Mouse (Mus musculus): ENCODE results near the gene Cxcl15. TPM values are rescaled to one million over a fixed set of nuclear protein-coding genes. Genes with fewer than 3 reads are reported as not detected.

Cxcl15 gene
- polyA plus RNA-seq, 2 experiments: not detected

DNA sequence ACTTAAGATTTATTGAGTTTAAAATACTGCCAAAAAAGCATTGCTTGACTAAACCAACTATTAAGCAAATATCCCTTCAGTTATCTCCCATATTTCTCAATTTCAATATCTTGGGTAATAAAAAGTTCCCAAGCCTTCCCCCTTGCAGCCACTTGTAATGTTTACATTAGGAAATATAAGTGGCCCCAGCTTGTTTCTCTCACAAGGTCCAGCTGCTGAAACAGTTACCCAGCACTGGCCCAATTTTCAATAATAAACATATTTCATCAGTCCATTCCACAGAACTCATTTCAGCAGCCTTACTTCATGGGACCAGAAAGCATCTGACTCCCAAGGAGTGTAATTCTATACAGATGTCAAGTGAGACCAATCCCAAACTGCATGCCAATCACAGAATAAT, 25.4 kb downstream of the Cxcl15 start:
- no peaks in the 10 kb centered on the region for H3K9me3 ChIP-seq (ENCODE audit: control insufficient read depth, low read length)
- no peak overlapping the region for H3K9ac ChIP-seq (replicated peaks)
- no peaks in the 10 kb centered on the region for H3K4me1 ChIP-seq (replicated peaks; ENCODE audit: control insufficient read depth in 2 of 2, insufficient read depth in 2 of 2, low read length in 1 of 2)
- no peak for DNase-seq (ENCODE audit: low read depth in 3 of 3, low spot score in 3 of 3)
- H3K4me3 ChIP-seq (ENCODE audit: insufficient read depth in 1 of 2, low read depth in 2 of 2, low read length in 2 of 2): no peak overlapping the region
- no peak overlapping the region for H3K4me2 ChIP-seq (ENCODE audit: low read depth)
- no peak overlapping the region for H3K27ac ChIP-seq
- no peaks in the 10 kb centered on the region for H3K36me3 ChIP-seq (replicated peaks; ENCODE audit: control insufficient read depth, insufficient read depth, low read depth)
- H3K27me3 ChIP-seq (ENCODE audit: control insufficient read depth, insufficient read depth, low read length): no peaks in the 10 kb centered on the region
- ATAC-seq (ENCODE audit: insufficient read depth): no peak
- TF ChIP-seq EP300 (IDR thresholded peaks at IDR 0.05; ENCODE audit: low read depth): no peak
- no peak for TF ChIP-seq CTCF (IDR thresholded peaks at IDR 0.05; ENCODE audit: low read depth)

DNA sequence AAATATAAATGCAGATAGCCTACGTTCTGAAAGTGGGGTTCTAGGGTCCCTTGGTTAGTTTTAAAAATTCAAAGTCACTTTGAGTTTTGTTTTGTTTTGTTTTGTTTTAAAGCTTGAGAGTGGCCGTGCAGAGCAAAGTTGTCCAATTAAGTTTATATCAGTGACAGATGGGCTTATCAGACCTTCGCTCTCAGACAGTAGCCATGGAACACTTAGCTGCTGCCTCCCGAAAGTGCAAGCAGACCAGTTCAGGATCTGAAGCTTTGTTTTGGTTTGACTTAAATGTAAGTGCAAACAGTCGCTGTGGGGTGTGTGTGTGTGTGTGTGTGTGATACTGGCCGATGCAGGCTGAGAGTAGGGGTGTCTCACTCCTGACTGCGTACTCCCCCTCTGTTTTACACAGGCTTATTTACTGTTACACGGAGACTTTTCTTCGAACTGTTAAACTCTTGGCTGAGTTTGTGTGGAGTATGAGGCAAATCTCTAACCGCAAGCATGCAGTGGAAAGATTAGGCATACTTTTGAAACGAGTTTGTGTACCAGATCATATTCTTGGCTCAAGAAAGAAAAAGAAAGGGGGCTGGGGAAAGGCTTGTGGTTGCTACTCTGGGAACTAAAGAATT, 37.9 kb downstream of the Cxcl15 start:
- Histone ChIP-seq H3K4me1 (replicated peaks; ENCODE audit: control insufficient read depth in 2 of 2, insufficient read depth in 2 of 2, low read length in 1 of 2) (no peaks in the 10 kb centered on the region), H3K36me3 (replicated peaks; ENCODE audit: control insufficient read depth, insufficient read depth, low read depth) (no peaks in the 10 kb centered on the region), H3K9ac (replicated peaks) (no peak overlapping the region), H3K27ac (no peak overlapping the region), H3K4me3 (ENCODE audit: insufficient read depth in 1 of 2, low read depth in 2 of 2, low read length in 2 of 2) (no peak overlapping the region), H3K4me2 (ENCODE audit: low read depth) (no peak overlapping the region), H3K9me3 (ENCODE audit: control insufficient read depth, low read length) (no peaks in the 10 kb centered on the region), H3K27me3 (ENCODE audit: control insufficient read depth, insufficient read depth, low read length) (no peaks in the 10 kb centered on the region)
- ATAC-seq (ENCODE audit: insufficient read depth): no peak
- WGBS (ENCODE audit: insufficient replicate concordance): 61% methylated on average over 11 of the region's 11 CpGs
- TF ChIP-seq CTCF (IDR thresholded peaks at IDR 0.05; ENCODE audit: low read depth) (no peak), EP300 (IDR thresholded peaks at IDR 0.05; ENCODE audit: low read depth) (no peak)
- DNase-seq (ENCODE audit: low read depth in 3 of 3, low spot score in 3 of 3): no peak

DNA sequence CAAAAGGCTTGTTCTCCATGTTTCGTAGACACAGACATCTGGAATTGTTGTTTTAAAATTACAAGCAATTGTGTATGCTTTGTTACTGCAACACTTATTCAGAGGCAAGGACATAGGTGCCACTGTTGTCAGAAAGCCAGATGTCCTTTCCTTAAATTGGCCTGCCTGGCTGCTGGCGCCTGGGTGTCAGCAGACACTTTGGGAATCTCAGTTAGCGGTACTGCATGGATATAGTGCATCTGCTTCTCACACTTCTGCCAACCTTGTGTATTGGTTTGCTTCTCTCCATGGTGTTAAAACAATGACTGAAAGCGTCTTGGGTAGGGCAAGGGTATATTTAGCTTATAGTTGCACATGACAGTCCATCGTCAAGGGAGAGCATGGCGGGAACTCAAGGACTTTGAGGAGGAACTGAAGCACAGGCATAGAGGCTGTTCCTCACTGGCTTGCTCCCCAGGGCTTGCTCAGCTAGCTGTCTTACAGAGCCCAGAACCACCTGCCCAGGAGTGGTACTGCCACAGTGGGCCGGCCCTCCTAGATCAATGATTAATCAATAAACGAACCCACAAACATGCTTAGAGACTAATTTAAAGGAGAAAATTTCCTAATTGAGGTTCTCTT, 38.5 kb downstream of the Cxcl15 start:
- WGBS (ENCODE audit: insufficient replicate concordance): 70% methylated on average over 8 of the region's 8 CpGs
- no peaks in the 10 kb centered on the region for H3K36me3 ChIP-seq (replicated peaks; ENCODE audit: control insufficient read depth, insufficient read depth, low read depth)
- no peak overlapping the region for H3K4me3 ChIP-seq (ENCODE audit: insufficient read depth in 1 of 2, low read depth in 2 of 2, low read length in 2 of 2)
- H3K9ac ChIP-seq (replicated peaks): no peak overlapping the region
- TF ChIP-seq CTCF (IDR thresholded peaks at IDR 0.05; ENCODE audit: low read depth) (no peak), EP300 (IDR thresholded peaks at IDR 0.05; ENCODE audit: low read depth) (no peak)
- H3K27ac ChIP-seq: no peak overlapping the region
- no peaks in the 10 kb centered on the region for H3K27me3 ChIP-seq (ENCODE audit: control insufficient read depth, insufficient read depth, low read length)
- no peak for ATAC-seq (ENCODE audit: insufficient read depth)
- no peaks in the 10 kb centered on the region for H3K4me1 ChIP-seq (replicated peaks; ENCODE audit: control insufficient read depth in 2 of 2, insufficient read depth in 2 of 2, low read length in 1 of 2)
- H3K9me3 ChIP-seq (ENCODE audit: control insufficient read depth, low read length): no peaks in the 10 kb centered on the region
- H3K4me2 ChIP-seq (ENCODE audit: low read depth): no peak overlapping the region
- DNase-seq (ENCODE audit: low read depth in 3 of 3, low spot score in 3 of 3): no peak

DNA sequence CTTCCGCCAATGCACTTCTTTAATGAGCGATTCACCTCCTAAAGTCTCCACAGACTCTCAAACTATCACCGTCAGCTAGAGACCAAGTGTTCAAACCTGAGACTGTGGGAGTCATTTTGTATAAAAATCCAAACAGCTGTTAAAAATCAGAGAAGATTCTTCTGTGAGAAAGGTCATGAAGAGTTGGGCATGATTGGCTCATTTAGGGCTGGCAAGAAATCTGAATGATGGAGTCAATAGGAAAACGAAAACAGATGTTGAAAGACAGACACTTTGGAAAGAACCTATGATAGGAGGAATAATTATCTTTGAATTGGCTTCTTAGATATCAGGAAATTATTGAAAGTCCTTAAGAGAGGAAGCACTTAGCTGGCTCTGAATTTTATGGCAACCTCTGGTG, 40.1 kb downstream of the Cxcl15 start:
- Histone ChIP-seq H3K27ac (no peak overlapping the region), H3K9me3 (ENCODE audit: control insufficient read depth, low read length) (no peaks in the 10 kb centered on the region), H3K27me3 (ENCODE audit: control insufficient read depth, insufficient read depth, low read length) (no peaks in the 10 kb centered on the region), H3K36me3 (replicated peaks; ENCODE audit: control insufficient read depth, insufficient read depth, low read depth) (no peaks in the 10 kb centered on the region), H3K4me1 (replicated peaks; ENCODE audit: control insufficient read depth in 2 of 2, insufficient read depth in 2 of 2, low read length in 1 of 2) (no peaks in the 10 kb centered on the region), H3K4me2 (ENCODE audit: low read depth) (no peak overlapping the region), H3K9ac (replicated peaks) (no peak overlapping the region), H3K4me3 (ENCODE audit: insufficient read depth in 1 of 2, low read depth in 2 of 2, low read length in 2 of 2) (no peak overlapping the region)
- WGBS (ENCODE audit: insufficient replicate concordance): 67% methylated on average over 4 of the region's 4 CpGs
- ATAC-seq (ENCODE audit: insufficient read depth) (no peak), DNase-seq (ENCODE audit: low read depth in 3 of 3, low spot score in 3 of 3) (no peak)
- no peak for TF ChIP-seq CTCF (IDR thresholded peaks at IDR 0.05; ENCODE audit: low read depth)
- TF ChIP-seq EP300 (IDR thresholded peaks at IDR 0.05; ENCODE audit: low read depth): no peak

- WGBS (ENCODE audit: insufficient replicate concordance): 54% methylated on average over 5 of the region's 5 CpGs
- Histone ChIP-seq H3K9me3 (ENCODE audit: control insufficient read depth, low read length) (no peaks in the 10 kb centered on the region), H3K27me3 (ENCODE audit: control insufficient read depth, insufficient read depth, low read length) (no peaks in the 10 kb centered on the region), H3K36me3 (replicated peaks; ENCODE audit: control insufficient read depth, insufficient read depth, low read depth) (no peaks in the 10 kb centered on the region), H3K9ac (replicated peaks) (no peak overlapping the region), H3K4me2 (ENCODE audit: low read depth) (no peak overlapping the region), H3K4me3 (ENCODE audit: insufficient read depth in 1 of 2, low read depth in 2 of 2, low read length in 2 of 2) (no peak overlapping the region), H3K27ac (no peak overlapping the region), H3K4me1 (replicated peaks; ENCODE audit: control insufficient read depth in 2 of 2, insufficient read depth in 2 of 2, low read length in 1 of 2) (no peaks in the 10 kb centered on the region)
- TF ChIP-seq CTCF (IDR thresholded peaks at IDR 0.05; ENCODE audit: low read depth) (no peak), EP300 (IDR thresholded peaks at IDR 0.05; ENCODE audit: low read depth) (no peak)
- no peak for DNase-seq (ENCODE audit: low read depth in 3 of 3, low spot score in 3 of 3)
- no peak for ATAC-seq (ENCODE audit: insufficient read depth)
Observed at GRCm38 (mm10) chr5:90838582-90838981, 44.2 kb downstream of the Cxcl15 start.

All from liver, embryonic 14.5 days (tissue).